Mouse (Mus musculus) spleen, postnatal 4 days (tissue): ENCODE data around the gene Lars2.

Source experiments
- DNase-seq, 2 experiments: peaks; one replicate each; pipeline ENCODE4 v3.0.0; 2022; ENCODE audit warnings: low spot score in 2 of 2

Gene Lars2

GRCm38 (mm10) chr9:123506270-123507146 is 139.8 kb downstream of the Lars2 start:
- no peak for DNase-seq

- DNase-seq: no peak
These were observed 140.7 kb downstream of the Lars2 start for GRCm38 (mm10) chr9:123507380-123507779.

- DNase-seq: no peak
These were observed 142.3 kb downstream of the Lars2 start for GRCm38 (mm10) chr9:123508986-123509385.

GRCm38 (mm10) chr9:123509638-123510604 is 143.2 kb downstream of the Lars2 start:
- no peak for DNase-seq

GRCm38 (mm10) chr9:123510926-123511325 is 144.2 kb downstream of the Lars2 start:
- no peak for DNase-seq
